Mouse (Mus musculus) retina, adult 2 months (tissue): ENCODE data around the gene Washc4.
A peak's percentile ranks its signal among the peaks of the same experiment; 100 is the strongest.
"Not testable (repeated sequence)": the region's sequence is repeated elsewhere in the genome, so short reads cannot be mapped to it uniquely, and the experiment has no call there.

Source experiments
- DNase-seq: peaks from one replicate; pipeline ENCODE4 v3.0.0-alpha.2; 2012; ENCODE audit warnings: low read depth, low spot score

The Washc4 gene

GRCm38 (mm10) chr10:83543439-83544102 is at the start of gene Washc4:
Gene Washc4 (plus strand): TSS chr10:83543752.
- peak; percentile 77 for DNase-seq

DNA sequence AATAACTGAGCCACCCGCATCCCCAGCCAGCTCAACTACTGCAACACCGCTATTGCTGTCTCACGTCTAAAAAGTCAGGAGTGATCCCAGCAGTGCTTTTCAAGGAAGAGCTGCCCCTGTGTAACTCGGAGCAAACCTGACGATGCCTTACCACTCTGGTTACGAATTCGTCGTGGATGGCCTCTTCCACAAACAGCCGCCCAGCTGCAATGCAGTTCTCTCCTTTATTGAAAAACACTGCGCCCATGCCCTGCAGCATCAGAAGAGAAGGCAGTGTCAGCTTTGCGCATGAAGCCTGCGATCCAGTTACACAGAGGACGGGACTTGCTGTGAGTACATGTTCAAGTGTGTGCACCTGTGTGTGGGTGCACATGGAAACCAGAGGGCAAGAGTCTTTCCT is 46.2 kb upstream of the Washc4 start:
- DNase-seq: no peak

GRCm38 (mm10) chr10:83508962-83509660 is 34.4 kb upstream of the Washc4 start:
- DNase-seq: no peak

DNA sequence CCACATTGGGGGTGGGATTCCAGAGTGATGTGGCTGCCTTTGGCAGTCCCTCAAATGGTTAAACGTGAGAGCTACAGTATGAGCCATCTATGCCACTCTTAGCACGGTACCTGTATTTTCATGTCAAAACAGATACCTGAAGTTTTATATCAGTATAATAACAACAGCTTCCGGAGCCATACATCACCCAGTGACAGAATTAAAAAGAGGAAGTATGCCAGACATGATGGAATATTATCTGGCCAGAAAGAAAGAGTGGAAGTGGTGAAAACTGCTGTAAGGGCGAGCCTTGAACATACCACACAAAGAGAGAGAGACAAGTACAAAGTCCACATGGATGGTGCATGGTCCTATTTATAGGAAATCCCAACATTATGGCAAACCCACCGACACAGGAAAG is 32.2 kb upstream of the Washc4 start:
- DNase-seq: no peak

DNA sequence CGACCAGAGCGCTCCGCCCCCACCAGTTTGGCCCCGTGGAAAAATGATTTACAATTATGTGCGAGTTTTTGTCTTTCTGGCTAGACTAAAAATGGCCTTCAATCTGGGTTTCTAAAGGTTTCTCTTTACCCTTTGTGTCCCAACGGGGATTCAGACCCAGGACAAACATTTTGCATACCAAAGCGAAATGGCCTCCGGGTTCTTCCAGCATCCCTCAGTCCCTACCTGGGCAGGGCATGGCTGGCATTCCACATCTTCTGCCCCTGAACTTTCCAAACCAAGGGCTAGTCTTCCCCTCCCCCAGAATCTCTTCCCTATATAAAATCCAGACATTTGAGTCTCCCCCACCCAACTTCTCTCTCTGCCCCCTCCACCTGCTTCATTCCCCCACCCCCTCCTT is 29.8 kb upstream of the Washc4 start:
- no peak for DNase-seq

GRCm38 (mm10) chr10:83520990-83521389 is 22.6 kb upstream of the Washc4 start:
- DNase-seq: no peak

- not testable (repeated sequence) for DNase-seq
Observed at GRCm38 (mm10) chr10:83524238-83524637, 19.3 kb upstream of the Washc4 start.

- no peak for DNase-seq
Observed at GRCm38 (mm10) chr10:83530384-83530967, 13.1 kb upstream of the Washc4 start.

DNA sequence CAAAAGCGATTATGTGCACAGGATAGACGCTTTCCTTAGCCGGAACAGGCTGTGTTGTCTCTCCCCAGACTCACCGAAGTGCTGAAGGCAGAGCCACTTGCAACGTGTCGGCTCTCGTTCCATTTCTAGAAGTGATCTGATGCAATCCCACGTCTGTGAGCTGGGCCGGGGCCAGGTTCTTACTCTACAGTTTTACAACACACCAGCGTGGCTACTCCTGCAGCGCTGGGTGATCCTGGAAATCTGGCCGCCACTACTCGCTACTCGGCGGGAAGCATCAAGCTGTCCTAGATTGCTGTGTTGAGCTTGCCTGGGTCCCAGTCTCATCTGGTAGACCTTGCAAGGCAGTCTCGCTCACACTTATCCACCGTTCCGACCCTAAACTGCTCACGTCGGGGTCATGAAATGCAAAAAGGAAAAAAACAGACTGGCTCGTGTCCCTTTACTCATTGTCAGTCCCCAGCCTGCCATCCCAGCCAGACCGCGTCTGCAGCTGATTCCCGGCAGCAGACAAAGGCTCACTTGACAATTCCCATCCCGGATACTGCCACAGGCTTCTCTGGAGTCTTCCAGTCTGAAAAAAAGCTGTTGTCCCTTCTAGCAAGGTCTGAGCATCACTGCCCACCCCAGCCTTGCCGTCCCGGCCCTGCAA is 10.2 kb upstream of the Washc4 start:
- no peak for DNase-seq

DNA sequence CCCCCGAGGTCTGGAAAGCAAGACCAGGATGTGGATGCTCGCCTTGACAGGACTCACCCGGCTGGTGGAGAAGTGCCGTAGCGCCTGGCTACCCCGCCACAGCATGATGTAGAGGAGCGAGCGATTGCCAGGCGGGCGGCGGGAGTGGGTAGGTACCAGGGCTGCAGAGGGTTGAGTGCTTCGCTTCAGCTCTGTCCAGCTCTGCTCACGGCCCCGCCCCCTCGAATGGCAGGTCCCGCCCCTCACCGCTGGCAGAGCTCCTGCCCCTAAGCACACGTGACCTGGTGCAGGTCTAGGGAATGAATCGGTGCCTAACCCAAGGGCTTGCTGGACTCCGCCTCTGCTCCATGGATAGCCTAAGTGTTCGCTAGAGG is 9.7 kb upstream of the Washc4 start, which contains the start of gene Aldh1l2:
Gene Aldh1l2 (minus strand): TSS at position 231 of the 374 bp plus-strand sequence.
- peak; percentile 48 for DNase-seq

GRCm38 (mm10) chr10:83536436-83536835 is 7.1 kb upstream of the Washc4 start:
- no peak for DNase-seq

GRCm38 (mm10) chr10:83539311-83539980 is 4.1 kb upstream of the Washc4 start:
- DNase-seq: no peak

GRCm38 (mm10) chr10:83540092-83540491 is 3.5 kb upstream of the Washc4 start:
- no peak for DNase-seq

GRCm38 (mm10) chr10:83542241-83542640 is 1.3 kb upstream of the Washc4 start:
- no peak for DNase-seq

DNA sequence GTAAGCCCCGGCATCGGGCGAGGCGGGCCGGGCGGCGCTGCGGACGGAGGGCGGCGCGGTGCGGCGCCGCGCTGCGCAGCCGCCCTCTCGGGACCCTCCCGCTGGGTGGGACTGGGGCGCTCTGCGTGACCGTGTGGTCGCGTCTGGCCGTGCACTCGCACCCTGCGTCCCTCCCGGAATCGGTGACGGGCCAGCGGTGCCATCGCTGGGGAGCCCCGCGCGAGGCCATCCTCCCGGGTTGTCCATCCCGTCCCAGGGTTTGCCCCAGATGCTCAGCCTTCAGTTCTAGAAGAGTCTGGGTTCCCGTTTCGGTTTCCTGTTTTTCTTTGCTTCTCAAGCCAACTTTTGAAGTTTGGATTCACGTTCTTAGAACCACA is 539 bp downstream of the Washc4 start:
- no peak for DNase-seq

- no peak for DNase-seq
Observed at GRCm38 (mm10) chr10:83545341-83545740, 1.8 kb downstream of the Washc4 start.

DNA sequence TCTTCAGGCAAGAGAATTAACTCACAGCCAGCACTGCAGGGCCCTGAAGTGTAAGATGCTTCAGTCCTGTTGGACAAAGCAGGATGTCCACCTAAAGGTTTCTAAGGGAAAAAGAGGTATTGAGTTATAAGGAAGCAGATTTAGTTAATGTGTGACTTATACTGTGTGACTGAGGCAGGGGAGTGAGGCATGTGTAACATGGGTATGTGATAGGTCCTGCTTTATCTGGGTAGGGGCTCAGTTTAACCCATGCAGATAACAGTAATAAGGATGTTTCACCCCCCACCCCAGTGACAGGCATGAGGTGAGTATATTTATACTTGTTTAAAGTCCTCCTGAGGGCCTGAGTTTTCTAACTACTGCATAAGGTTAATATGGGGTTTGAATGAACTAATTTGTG is 19.5 kb downstream of the Washc4 start:
- DNase-seq: no peak

- DNase-seq: no peak
Observed at GRCm38 (mm10) chr10:83565449-83566441, 22.2 kb downstream of the Washc4 start.

DNA sequence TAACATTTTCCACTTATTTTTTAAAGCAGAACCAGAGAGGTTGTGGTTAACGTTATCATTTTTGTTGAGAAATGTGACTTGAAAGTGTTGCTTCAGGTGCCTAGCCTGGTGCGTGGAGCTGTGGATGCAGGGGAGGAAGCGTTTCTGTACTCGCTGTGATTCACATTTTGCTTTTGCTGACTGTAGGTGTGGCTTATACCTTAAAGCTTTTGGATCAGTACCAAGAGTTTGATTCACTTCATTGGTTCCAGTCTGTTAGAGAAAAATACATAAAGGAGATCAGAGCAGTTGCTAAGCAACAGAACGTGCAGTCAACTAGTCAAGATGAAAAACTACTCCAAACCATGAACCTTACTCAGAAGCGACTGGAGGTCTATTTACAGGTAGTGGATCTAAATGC is 47.2 kb downstream of the Washc4 start:
- DNase-seq: no peak

GRCm38 (mm10) chr10:83592616-83593015 is 49.1 kb downstream of the Washc4 start:
- DNase-seq: no peak

- no peak for DNase-seq
Observed at GRCm38 (mm10) chr10:83594526-83594925, 51.0 kb downstream of the Washc4 start.
